Mouse (Mus musculus) neural tube, embryonic 15.5 days (tissue): ENCODE measurements around the gene Palm2. TPM values are rescaled to one million over a fixed set of nuclear protein-coding genes. Genes with fewer than 3 reads are reported as not detected.

Source experiments
- ATAC-seq: fragments of 200-750 bp; cut with Nextera tagmentation; 2 replicates; pipeline ENCODE4 v1.8.0; 2017; ENCODE audit warnings: mild to moderate bottlenecking, moderate TSS enrichment, moderate library complexity; ENCODE audit not compliant: low FRiP score
- H3K27ac ChIP-seq: fragments of 300-500 bp; sonication (generic); replicated peaks from 2 replicates; pipeline ENCODE4 v1.5.1; 2015; ENCODE audit warnings: mild to moderate bottlenecking, inconsistent platforms
- H3K27me3 ChIP-seq: fragments of 300-500 bp; sonication (generic); replicated peaks from 2 replicates; pipeline ENCODE4 v1.6.1; 2015; ENCODE audit warnings: inconsistent platforms
- H3K36me3 ChIP-seq: fragments of 300-500 bp; sonication (generic); 2 replicates; pipeline ENCODE4 v1.6.1; 2015; ENCODE audit warnings: inconsistent platforms
- H3K4me1 ChIP-seq: fragments of 300-500 bp; sonication (generic); 2 replicates; pipeline ENCODE4 v1.6.1; 2015; ENCODE audit warnings: inconsistent platforms
- H3K4me2 ChIP-seq: fragments of 300-500 bp; sonication (generic); 2 replicates; pipeline ENCODE4 v1.6.1; 2015; ENCODE audit warnings: inconsistent platforms, mild to moderate bottlenecking, moderate library complexity
- H3K4me3 ChIP-seq: fragments of 300-500 bp; sonication (generic); replicated peaks from 2 replicates; pipeline ENCODE4 v1.5.1; 2015; ENCODE audit warnings: mild to moderate bottlenecking, inconsistent platforms
- H3K9ac ChIP-seq: fragments of 300-500 bp; sonication (generic); replicated peaks from 2 replicates; pipeline ENCODE4 v1.6.1; 2015; ENCODE audit warnings: mild to moderate bottlenecking, inconsistent platforms
- H3K9me3 ChIP-seq: fragments of 300-500 bp; sonication (generic); replicated peaks from 2 replicates; pipeline ENCODE4 v1.6.1; 2016; ENCODE audit warnings: inconsistent platforms
- WGBS: fragments of 180-500 bp; shearing (Covaris S2); methylation state at CpG from one replicate; pipeline ENCODE4 v1.1.7; 2015; ENCODE audit warnings: mixed read lengths; 5-methylcytosine and 5-hydroxymethylcytosine counted together
- polyA plus RNA-seq: library from polyadenylated mRNA; unstranded; fragments of >200 nt; fragmentation: Nextera tagmentation; extraction: Ambion mirVana; gene quantifications from 2 replicates; pipeline ENCODE4 v1.2.1, GENCODE M21; 2015

Palm2 gene
- polyA plus RNA-seq, 1 experiment from 2014 or later = 16.9 TPM

GRCm38 (mm10) chr4:57677916-57678315 lies 243.9 kb downstream of the Palm2 start:
- 87% methylated on average over 12 of the region's 12 CpGs for WGBS
- H3K9me3 ChIP-seq = no peaks in the 10 kb centered on the region
- H3K27ac ChIP-seq = no peak overlapping the region
- no peak overlapping the region for H3K4me2 ChIP-seq
- H3K4me1 ChIP-seq = peaks cover 18% of the 10 kb centered on the region
- no peaks in the 10 kb centered on the region for H3K36me3 ChIP-seq
- no peaks in the 10 kb centered on the region for H3K27me3 ChIP-seq
- no peak overlapping the region for H3K9ac ChIP-seq
- ATAC-seq = no peak
- H3K4me3 ChIP-seq = no peak overlapping the region

- WGBS = 81% methylated on average over 9 of the region's 9 CpGs
Measured at GRCm38 (mm10) chr4:57678991-57679457, 245.0 kb downstream of the Palm2 start.

GRCm38 (mm10) chr4:57680186-57680585 lies 246.1 kb downstream of the Palm2 start:
- H3K9me3 ChIP-seq = no peaks in the 10 kb centered on the region
- H3K4me2 ChIP-seq = no peak overlapping the region
- no peak overlapping the region for H3K9ac ChIP-seq
- H3K27me3 ChIP-seq = no peaks in the 10 kb centered on the region
- WGBS = 42% methylated on average over 12 of the region's 12 CpGs
- no peaks in the 10 kb centered on the region for H3K36me3 ChIP-seq
- peaks cover 5% of the 10 kb centered on the region; the same call in 1 of the 2 replicates for H3K4me1 ChIP-seq
- no peak overlapping the region for H3K27ac ChIP-seq
- H3K4me3 ChIP-seq = no peak overlapping the region
- ATAC-seq = no peak

More at GRCm38 (mm10) chr4:57678991-57679457, 245.0 kb downstream of the Palm2 start:
- Histone ChIP-seq H3K9ac (no peak overlapping the region), H3K4me2 (no peak overlapping the region), H3K36me3 (no peaks in the 10 kb centered on the region), H3K4me1 (peaks cover 13% of the 10 kb centered on the region), H3K4me3 (no peak overlapping the region), H3K27me3 (no peaks in the 10 kb centered on the region), H3K9me3 (no peaks in the 10 kb centered on the region), H3K27ac (no peak overlapping the region)
- no peak for ATAC-seq

- Histone ChIP-seq H3K4me2 (no peak overlapping the region), H3K27me3 (no peaks in the 10 kb centered on the region), H3K36me3 (no peaks in the 10 kb centered on the region), H3K4me1 (no peaks in the 10 kb centered on the region), H3K9me3 (no peaks in the 10 kb centered on the region), H3K4me3 (no peak overlapping the region), H3K27ac (no peak overlapping the region), H3K9ac (no peak overlapping the region)
- no peak for ATAC-seq
- 54% methylated on average over 12 of the region's 12 CpGs for WGBS
Measured at GRCm38 (mm10) chr4:57681511-57681910, 247.5 kb downstream of the Palm2 start.

GRCm38 (mm10) chr4:57682341-57682740 lies 248.3 kb downstream of the Palm2 start:
- Histone ChIP-seq H3K4me1 (no peaks in the 10 kb centered on the region), H3K9ac (no peak overlapping the region), H3K9me3 (no peaks in the 10 kb centered on the region), H3K36me3 (no peaks in the 10 kb centered on the region), H3K4me3 (no peak overlapping the region), H3K4me2 (no peak overlapping the region), H3K27me3 (no peaks in the 10 kb centered on the region), H3K27ac (no peak overlapping the region)
- WGBS = 92% methylated on average over 2 of the region's 2 CpGs
- no peak for ATAC-seq

GRCm38 (mm10) chr4:57682944-57683343 lies 248.9 kb downstream of the Palm2 start:
- H3K9me3 ChIP-seq = no peaks in the 10 kb centered on the region
- WGBS = 90% methylated on average over 11 of the region's 11 CpGs
- H3K27me3 ChIP-seq = no peaks in the 10 kb centered on the region
- no peak overlapping the region for H3K9ac ChIP-seq
- H3K27ac ChIP-seq = no peak overlapping the region
- no peak overlapping the region for H3K4me2 ChIP-seq
- no peak overlapping the region for H3K4me3 ChIP-seq
- H3K4me1 ChIP-seq = no peaks in the 10 kb centered on the region
- ATAC-seq = no peak
- no peaks in the 10 kb centered on the region for H3K36me3 ChIP-seq

GRCm38 (mm10) chr4:57684676-57685215 lies 250.7 kb downstream of the Palm2 start:
- Histone ChIP-seq H3K27ac (no peak overlapping the region), H3K4me3 (no peak overlapping the region), H3K9ac (no peak overlapping the region), H3K4me1 (no peaks in the 10 kb centered on the region), H3K4me2 (no peak overlapping the region), H3K27me3 (no peaks in the 10 kb centered on the region), H3K9me3 (no peaks in the 10 kb centered on the region), H3K36me3 (no peaks in the 10 kb centered on the region)
- WGBS = 89% methylated on average over 12 of the region's 12 CpGs
- no peak for ATAC-seq

GRCm38 (mm10) chr4:57686736-57687135 lies 252.7 kb downstream of the Palm2 start:
- Histone ChIP-seq H3K27ac (no peak overlapping the region), H3K9ac (no peak overlapping the region), H3K4me3 (no peak overlapping the region), H3K27me3 (no peaks in the 10 kb centered on the region), H3K9me3 (no peaks in the 10 kb centered on the region), H3K4me2 (no peak overlapping the region), H3K4me1 (no peaks in the 10 kb centered on the region), H3K36me3 (no peaks in the 10 kb centered on the region)
- ATAC-seq = no peak
- WGBS = 69% methylated on average over 3 of the region's 3 CpGs

GRCm38 (mm10) chr4:57687583-57687982 lies 253.5 kb downstream of the Palm2 start:
- Histone ChIP-seq H3K4me2 (no peak overlapping the region), H3K9ac (no peak overlapping the region), H3K27me3 (no peaks in the 10 kb centered on the region), H3K27ac (no peak overlapping the region), H3K9me3 (no peaks in the 10 kb centered on the region), H3K4me3 (no peak overlapping the region), H3K36me3 (no peaks in the 10 kb centered on the region), H3K4me1 (no peaks in the 10 kb centered on the region)
- 85% methylated on average over 3 of the region's 3 CpGs for WGBS
- ATAC-seq = no peak

- Histone ChIP-seq H3K27ac (no peak overlapping the region), H3K4me2 (no peak overlapping the region), H3K36me3 (no peaks in the 10 kb centered on the region), H3K4me3 (no peak overlapping the region), H3K27me3 (no peaks in the 10 kb centered on the region), H3K4me1 (no peaks in the 10 kb centered on the region), H3K9ac (no peak overlapping the region), H3K9me3 (no peaks in the 10 kb centered on the region)
- 83% methylated on average over 9 of the region's 9 CpGs for WGBS
- ATAC-seq = no peak
Measured at GRCm38 (mm10) chr4:57688131-57688530, 254.1 kb downstream of the Palm2 start.

- no peak overlapping the region for H3K9ac ChIP-seq
- H3K27ac ChIP-seq = no peak overlapping the region
- H3K4me3 ChIP-seq = no peak overlapping the region
- H3K4me2 ChIP-seq = no peak overlapping the region
- no peaks in the 10 kb centered on the region for H3K9me3 ChIP-seq
- no peaks in the 10 kb centered on the region for H3K27me3 ChIP-seq
- no peaks in the 10 kb centered on the region for H3K36me3 ChIP-seq
- WGBS = 80% methylated on average over 6 of the region's 6 CpGs
- no peaks in the 10 kb centered on the region for H3K4me1 ChIP-seq
- no peak for ATAC-seq
Measured at GRCm38 (mm10) chr4:57690001-57690400, 256.0 kb downstream of the Palm2 start.

GRCm38 (mm10) chr4:57690805-57691204 lies 256.8 kb downstream of the Palm2 start:
- Histone ChIP-seq H3K9ac (no peak overlapping the region), H3K36me3 (no peaks in the 10 kb centered on the region), H3K9me3 (no peaks in the 10 kb centered on the region), H3K4me3 (no peak overlapping the region), H3K4me1 (no peaks in the 10 kb centered on the region), H3K27me3 (no peaks in the 10 kb centered on the region), H3K4me2 (no peak overlapping the region), H3K27ac (no peak overlapping the region)
- no peak for ATAC-seq
- WGBS = 30% methylated on average over 1 of the region's 1 CpGs
